Mouse (Mus musculus): ENCODE results near the gene Fam120b.

Fam120b gene

DNA sequence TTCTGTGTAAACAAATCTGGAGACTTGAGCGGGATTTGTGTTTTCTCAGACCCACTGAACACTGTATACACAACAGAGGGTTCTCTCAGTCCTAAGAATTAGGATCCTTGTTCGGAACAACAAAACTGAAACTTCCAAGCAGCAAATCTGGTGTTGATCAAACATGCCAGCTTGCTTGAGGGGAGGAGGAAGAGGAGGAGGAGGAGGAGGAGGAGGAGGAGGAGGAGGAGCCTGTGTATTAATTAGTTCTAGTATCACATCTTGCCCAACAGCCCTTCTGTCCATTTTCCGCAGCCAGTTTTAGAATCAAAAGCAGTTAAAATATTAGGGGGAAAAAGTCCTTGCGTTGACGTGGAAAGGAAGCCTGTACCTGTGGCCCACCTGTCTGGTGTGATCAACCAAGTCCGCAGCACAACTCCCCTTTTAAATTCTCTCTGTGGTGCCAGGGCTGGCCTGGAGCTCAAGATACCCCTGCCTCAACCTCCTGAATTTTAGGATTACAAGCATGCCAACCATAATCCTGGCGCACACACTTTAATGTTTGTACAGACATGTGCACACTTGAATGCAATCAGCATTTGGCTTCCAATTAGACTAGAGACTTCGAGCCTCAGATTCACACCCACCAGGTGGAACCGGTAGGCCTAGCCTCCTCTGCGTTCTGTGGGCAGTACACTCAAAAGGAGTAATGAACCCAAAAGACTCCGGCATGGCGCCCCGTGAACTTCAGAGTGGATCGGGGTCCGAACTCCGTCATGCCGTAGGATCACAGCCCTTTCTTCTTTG lies 16.1 kb upstream of the Fam120b start:
- no peak for DNase-seq (ENCODE audit: low read depth, low spot score)

- DNase-seq (ENCODE audit: low read depth, low spot score): no peak
Observed at GRCm38 (mm10) chr17:15380641-15381051, 15.4 kb upstream of the Fam120b start.

DNA sequence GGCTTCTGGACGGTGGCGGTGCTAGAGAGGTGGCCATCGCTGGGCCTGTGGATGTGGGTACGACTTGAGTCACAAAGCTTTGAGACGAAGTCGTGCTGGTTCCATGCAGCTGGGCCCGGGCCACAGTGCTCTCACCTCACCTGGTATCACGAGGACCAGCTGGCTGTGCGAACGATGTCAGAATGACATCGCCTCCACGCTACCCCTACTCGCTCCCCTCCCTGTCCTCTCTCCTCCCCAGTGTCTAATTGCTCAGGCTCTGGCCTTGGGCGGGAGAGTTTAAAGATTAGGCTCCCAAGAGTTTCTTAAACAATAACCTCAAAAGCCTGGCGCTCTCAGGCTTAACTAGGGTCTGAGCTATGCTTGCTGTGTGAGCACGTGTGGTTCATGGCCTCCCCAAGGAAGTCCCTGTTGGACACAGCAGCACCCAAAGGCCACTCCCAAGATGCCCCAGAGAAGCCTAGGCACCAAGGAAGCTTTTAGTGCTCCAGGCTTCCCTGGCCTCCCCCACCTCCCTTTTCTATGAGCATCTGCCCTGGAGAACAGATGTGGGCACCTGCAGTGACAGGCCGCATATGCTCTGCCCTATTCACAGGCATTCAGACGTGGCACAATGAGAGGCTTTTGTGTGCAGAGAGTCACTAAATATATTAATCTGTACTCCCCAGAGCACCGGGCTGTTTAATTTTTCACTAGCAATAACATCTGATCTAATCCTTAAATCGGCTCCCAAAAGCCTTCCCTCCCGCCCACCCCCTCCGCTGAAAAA lies 14.7 kb upstream of the Fam120b start:
- DNase-seq (ENCODE audit: low read depth, low spot score): no peak

- no peak for DNase-seq (ENCODE audit: low read depth, low spot score)
Observed at GRCm38 (mm10) chr17:15381869-15382660, 13.9 kb upstream of the Fam120b start.

DNA sequence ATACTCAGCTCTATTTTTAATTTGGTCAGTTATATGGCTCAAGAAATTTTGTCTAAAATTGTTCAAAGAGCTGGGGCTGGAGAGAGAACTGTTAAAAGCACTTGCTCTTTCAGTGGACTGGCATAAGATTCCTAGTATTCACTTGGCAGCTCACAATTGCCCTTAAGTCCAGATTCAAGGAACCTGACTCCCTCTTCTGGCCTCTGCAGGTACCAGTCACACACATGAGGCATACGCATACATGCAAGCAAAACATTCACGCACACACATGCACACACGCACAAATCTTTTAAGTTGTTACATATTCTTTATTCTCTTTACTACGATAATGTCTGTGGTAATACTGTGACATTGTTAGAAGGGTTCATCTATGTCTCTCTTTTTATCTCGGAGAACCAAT lies 12.6 kb upstream of the Fam120b start:
- no peak for DNase-seq (ENCODE audit: low read depth, low spot score)

- no peak for DNase-seq (ENCODE audit: low read depth, low spot score)
Observed at GRCm38 (mm10) chr17:15388892-15389291, 7.1 kb upstream of the Fam120b start.

GRCm38 (mm10) chr17:15389356-15389755 lies 6.6 kb upstream of the Fam120b start:
- DNase-seq (ENCODE audit: low read depth, low spot score): no peak

GRCm38 (mm10) chr17:15401716-15402115 lies 5.7 kb downstream of the Fam120b start:
- no peak for DNase-seq (ENCODE audit: low read depth, low spot score)

- no peak for DNase-seq (ENCODE audit: low read depth, low spot score)
Observed at GRCm38 (mm10) chr17:15406576-15406975, 10.6 kb downstream of the Fam120b start.

- no peak for DNase-seq (ENCODE audit: low read depth, low spot score)
Observed at GRCm38 (mm10) chr17:15409261-15409660, 13.3 kb downstream of the Fam120b start.

- no peak for DNase-seq (ENCODE audit: low read depth, low spot score)
Observed at GRCm38 (mm10) chr17:15410861-15411260, 14.9 kb downstream of the Fam120b start.

DNA sequence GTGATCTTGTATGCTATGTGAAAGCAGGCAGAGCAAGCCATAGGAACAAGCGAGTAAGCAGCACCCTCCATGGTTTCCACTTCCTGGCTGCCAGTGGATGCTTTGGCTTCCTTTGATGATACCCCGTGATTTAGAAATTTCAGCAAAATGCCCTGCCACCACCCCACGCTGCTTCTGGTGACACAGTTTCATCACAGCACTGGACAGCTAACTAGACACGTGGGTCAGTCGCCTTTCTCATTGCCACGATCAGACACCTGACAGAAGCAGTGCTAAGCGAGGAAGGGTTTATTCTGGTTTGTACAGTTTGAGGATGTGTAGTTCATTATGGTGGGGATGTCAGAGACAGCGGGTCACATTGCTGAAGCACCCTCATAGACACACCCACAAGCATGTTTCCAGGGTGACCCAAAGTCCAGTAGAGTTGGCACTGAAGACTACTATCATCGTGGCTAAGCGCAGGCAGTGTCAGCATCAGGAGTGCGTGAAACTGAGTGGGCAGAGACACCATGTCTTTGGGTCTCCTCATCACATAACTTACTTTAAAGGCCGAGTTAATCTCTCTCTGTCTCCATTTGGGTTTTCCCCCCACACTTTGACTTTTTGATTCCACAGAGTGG lies 20.7 kb downstream of the Fam120b start:
- no peak for DNase-seq (ENCODE audit: low read depth, low spot score)

DNA sequence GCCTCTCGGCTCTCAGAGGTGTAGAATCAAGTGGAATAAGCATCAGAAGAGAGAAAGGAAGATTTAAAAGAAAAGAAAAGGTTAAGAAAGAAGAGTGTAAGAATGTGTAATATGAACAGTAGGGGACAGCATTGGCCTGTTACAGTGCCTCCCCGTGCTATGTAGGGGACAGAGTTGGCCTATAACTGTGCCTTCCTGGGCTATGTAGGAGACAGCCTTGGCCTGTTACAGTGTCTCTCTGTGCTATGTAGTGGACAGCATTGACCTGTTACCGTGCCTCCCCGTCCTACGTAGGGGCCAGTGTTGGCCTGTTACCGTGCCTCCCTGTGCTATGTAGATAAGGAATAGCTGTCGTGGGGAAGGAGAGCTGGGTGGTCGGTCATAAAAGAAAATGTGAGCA lies 23.5 kb downstream of the Fam120b start:
- DNase-seq (ENCODE audit: low read depth, low spot score): peak; percentile 48

DNA sequence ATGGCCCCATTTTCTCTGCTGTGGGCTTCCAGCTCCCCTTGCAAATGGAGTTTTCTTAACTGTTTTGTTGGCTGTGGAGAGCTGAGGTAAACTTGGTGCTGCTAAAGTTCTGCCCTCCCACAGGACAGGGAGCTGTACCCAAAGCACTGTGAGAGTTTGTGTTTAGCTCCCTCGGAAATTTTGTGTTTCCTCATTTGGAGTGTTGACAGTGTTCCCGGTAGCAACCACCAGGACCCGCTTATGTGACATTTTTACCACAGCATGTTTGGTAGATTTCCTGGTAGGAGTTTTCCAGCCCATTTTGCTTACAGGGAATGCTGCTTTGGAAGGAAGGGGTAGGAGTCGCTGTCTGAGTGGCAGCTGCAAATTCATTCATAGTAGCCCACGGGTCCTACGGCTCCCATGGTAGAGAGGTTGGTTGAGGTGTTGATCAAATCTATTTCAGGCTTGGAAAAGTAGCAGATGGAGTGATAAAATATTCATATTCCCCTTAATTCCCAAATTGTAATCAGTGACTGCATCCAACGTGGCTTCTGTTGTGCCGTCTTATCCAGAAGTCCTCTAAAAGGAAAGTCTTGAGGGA lies 24.1 kb downstream of the Fam120b start:
- DNase-seq (ENCODE audit: low read depth, low spot score): no peak

GRCm38 (mm10) chr17:15421446-15421845 lies 25.4 kb downstream of the Fam120b start:
- DNase-seq (ENCODE audit: low read depth, low spot score): no peak

- DNase-seq (ENCODE audit: low read depth, low spot score): no peak
Observed at GRCm38 (mm10) chr17:15422666-15423065, 26.7 kb downstream of the Fam120b start.

DNA sequence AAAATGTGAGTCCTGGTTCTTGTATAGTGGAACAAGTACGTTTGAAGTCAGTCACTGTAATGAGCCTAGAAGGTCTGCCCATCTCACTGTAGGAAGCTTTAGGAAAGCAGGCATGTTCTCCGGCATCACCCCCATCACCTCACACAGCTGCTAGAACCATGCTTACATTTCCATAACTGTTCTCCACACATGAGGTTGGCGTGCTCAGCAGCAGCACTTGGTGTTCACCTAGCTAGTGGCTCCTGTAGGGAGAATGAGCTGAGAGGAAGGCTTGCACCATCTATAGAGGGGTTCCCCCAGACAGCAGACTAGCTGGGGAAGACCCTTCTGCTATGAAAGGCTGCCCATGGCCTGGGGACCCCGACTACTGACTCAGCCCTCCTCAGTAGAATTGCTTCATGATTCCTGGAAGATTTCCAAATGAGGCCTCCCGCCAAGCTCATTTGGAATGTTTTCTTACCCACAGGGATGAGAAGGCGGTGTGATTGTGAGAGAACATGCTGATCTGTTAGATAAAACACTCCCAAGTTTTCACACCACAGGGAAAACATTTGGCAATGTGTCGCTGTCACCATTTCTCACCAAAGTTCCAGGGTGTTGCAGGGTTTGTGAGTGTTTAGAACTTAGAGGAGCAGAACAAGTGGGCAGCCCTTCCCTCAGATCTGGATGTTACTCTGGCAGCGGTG lies 27.2 kb downstream of the Fam120b start:
- peak; percentile 64 for DNase-seq (ENCODE audit: low read depth, low spot score)

DNA sequence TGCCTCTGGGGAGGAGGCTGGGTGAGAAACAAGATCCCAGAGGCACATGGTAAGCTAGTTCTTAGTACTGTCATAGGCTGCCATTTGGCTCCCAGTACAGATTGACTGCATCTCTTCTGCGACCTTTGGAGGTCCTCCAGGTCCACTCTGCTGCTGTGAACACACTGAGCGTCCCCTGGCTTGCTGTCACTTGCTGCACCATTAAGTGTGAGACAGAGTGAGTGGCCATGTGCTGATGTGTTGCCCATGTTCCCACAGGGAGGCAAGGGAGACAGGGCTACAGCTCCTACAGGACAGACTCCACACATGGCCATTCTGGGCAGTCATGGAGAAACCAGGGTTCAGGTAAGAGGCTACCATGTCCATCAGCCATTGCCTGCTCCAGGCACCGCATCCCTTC lies 29.9 kb downstream of the Fam120b start:
- peak; percentile 39 for DNase-seq (ENCODE audit: low read depth, low spot score)

DNA sequence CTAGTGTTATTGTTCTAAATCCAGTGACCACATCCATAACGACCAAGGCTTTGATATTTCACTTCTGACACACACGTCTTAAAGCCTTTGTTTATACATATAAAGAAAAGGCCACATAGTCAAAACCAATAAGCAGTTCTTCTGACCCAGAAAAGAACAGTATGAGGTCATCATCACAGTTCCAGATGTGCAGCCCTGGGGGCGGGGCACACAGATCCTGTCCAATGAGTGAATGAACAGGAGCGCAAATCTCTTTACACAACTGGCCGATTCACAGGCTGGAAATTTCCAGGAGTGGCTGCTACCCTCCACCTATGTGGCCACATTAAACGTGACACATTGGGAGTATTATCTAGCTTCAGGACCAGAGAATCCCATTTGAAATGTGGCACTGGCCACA lies 33.4 kb downstream of the Fam120b start:
- DNase-seq (ENCODE audit: low read depth, low spot score): no peak

- peak; percentile 61 for DNase-seq (ENCODE audit: low read depth, low spot score)
Observed at GRCm38 (mm10) chr17:15429937-15430336, 33.9 kb downstream of the Fam120b start.

DNA sequence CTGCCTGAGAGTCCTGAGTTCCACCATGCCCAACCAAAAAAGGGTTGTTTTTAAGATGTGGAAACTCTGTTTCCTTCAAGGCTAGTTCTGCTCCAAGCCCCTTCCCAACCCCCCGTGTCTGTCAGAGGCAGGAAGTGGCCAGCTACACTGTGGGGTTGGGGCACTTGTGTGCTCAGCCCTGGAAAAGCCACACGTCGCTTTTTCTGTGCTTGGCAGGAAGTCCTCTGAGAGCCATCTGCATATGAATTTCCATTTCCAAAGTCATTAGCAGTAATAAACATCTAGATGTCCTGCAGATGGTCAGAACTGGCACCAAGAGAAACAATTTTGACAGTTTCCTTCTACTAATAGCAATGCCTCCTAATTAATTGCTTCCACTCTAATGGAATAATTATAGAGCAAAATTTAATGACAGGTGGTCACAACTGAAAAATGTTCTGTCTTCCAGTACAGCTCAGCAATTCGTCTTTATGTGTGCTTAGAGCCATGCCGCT lies 35.1 kb downstream of the Fam120b start:
- DNase-seq (ENCODE audit: low read depth, low spot score): no peak
